Mouse (Mus musculus): Measurements from ENCODE around the gene Hist1h3a. TPM values are rescaled to one million over a fixed set of nuclear protein-coding genes. Genes with fewer than 3 reads are reported as not detected.
"Not testable (repeated sequence)": the region's sequence is repeated elsewhere in the genome, so short reads cannot be mapped to it uniquely, and the experiment has no call there.

Gene Hist1h3a
- polyA plus RNA-seq, 1 experiment from 2014 or later, result 3.4 TPM

DNA sequence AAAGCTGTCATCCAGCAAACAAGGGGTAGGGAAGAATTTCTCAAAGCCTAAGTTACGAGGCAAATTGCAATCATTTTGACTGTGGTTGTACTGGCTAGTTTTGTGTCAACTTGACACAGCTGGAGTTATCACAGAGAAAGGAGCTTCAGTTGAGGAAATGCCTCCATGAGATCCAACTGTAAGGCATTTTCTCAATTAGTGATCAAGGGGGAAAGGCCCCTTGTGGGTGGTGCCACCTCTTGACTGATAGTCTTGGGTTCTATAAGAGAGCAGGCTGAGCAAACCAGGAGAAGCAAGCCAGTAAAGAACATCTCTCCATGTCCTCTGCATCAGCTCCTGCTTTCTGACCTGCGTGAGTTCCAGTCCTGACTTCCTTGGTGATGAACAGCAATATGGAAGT is 7.4 kb upstream of the Hist1h3a start, which contains the start of gene Trim38:
TSS of gene Trim38 (plus strand) at position 301 of the 400 bp plus-strand sequence.
- H3K9ac ChIP-seq (ENCODE audit: low read depth, low read length); ATAC-seq (ENCODE audit: low FRiP score); DNase-seq (ENCODE audit: low spot score); H3K4me3 ChIP-seq (ENCODE audit: low read depth, low read length); H3K27me3 ChIP-seq (ENCODE audit: control insufficient read depth, insufficient read depth, low read length); H3K36me3 ChIP-seq (ENCODE audit: control insufficient read depth, insufficient read depth, low read length); H3K9me3 ChIP-seq (ENCODE audit: control insufficient read depth, low read length); H3K4me2 ChIP-seq (replicated peaks; ENCODE audit: low read depth, low read length); H3K27ac ChIP-seq (ENCODE audit: low read depth, low read length); H3K4me1 ChIP-seq (replicated peaks; ENCODE audit: control insufficient read depth, insufficient read depth, low read length): not testable (repeated sequence)
- WGBS, result 90% methylated on average over 2 of the region's 2 CpGs

GRCm38 (mm10) chr13:23768834-23769397 is 6.7 kb upstream of the Hist1h3a start:
- ATAC-seq (ENCODE audit: low FRiP score), result no peak
- Histone ChIP-seq H3K9me3 (ENCODE audit: control insufficient read depth, low read length) (no peaks in the 10 kb centered on the region), H3K27me3 (ENCODE audit: control insufficient read depth, insufficient read depth, low read length) (no peaks in the 10 kb centered on the region), H3K4me3 (ENCODE audit: low read depth, low read length) (no peak overlapping the region), H3K4me2 (replicated peaks; ENCODE audit: low read depth, low read length) (no peak overlapping the region), H3K36me3 (ENCODE audit: control insufficient read depth, insufficient read depth, low read length) (no peaks in the 10 kb centered on the region), H3K27ac (ENCODE audit: low read depth, low read length) (no peak overlapping the region), H3K4me1 (replicated peaks; ENCODE audit: control insufficient read depth, insufficient read depth, low read length) (0 out of 2 replicates have a peak, but pooled peaks cover 3% of the 10 kb centered on the region), H3K9ac (ENCODE audit: low read depth, low read length) (no peak overlapping the region)
- no peak for DNase-seq (ENCODE audit: low spot score)
- WGBS, result 59% methylated on average over 5 of the region's 5 CpGs

GRCm38 (mm10) chr13:23766772-23767171 is 4.6 kb upstream of the Hist1h3a start:
- H3K36me3 ChIP-seq (ENCODE audit: control insufficient read depth, insufficient read depth, low read length), result no peaks in the 10 kb centered on the region

GRCm38 (mm10) chr13:23765172-23765513 is 3.0 kb upstream of the Hist1h3a start:
- Histone ChIP-seq H3K4me3 (ENCODE audit: low read depth, low read length) (no peak overlapping the region), H3K27me3 (ENCODE audit: control insufficient read depth, insufficient read depth, low read length) (no peaks in the 10 kb centered on the region), H3K27ac (ENCODE audit: low read depth, low read length) (no peak overlapping the region), H3K9ac (ENCODE audit: low read depth, low read length) (no peak overlapping the region), H3K4me2 (replicated peaks; ENCODE audit: low read depth, low read length) (no peak overlapping the region), H3K4me1 (replicated peaks; ENCODE audit: control insufficient read depth, insufficient read depth, low read length) (peaks cover 3% of the 10 kb centered on the region; the same call in 1 of the 2 replicates), H3K36me3 (ENCODE audit: control insufficient read depth, insufficient read depth, low read length) (no peaks in the 10 kb centered on the region), H3K9me3 (ENCODE audit: control insufficient read depth, low read length) (no peaks in the 10 kb centered on the region)
- ATAC-seq (ENCODE audit: low FRiP score), result no peak
- DNase-seq (ENCODE audit: low spot score), result no peak
- 88% methylated on average over 1 of the region's 1 CpGs for WGBS

More at GRCm38 (mm10) chr13:23766772-23767171, 4.6 kb upstream of the Hist1h3a start:
- H3K9me3 ChIP-seq (ENCODE audit: control insufficient read depth, low read length), result no peaks in the 10 kb centered on the region
- H3K4me1 ChIP-seq (replicated peaks; ENCODE audit: control insufficient read depth, insufficient read depth, low read length), result 0 out of 2 replicates have a peak, but pooled peaks cover 3% of the 10 kb centered on the region
- H3K4me3 ChIP-seq (ENCODE audit: low read depth, low read length), result no peak overlapping the region
- ATAC-seq (ENCODE audit: low FRiP score) (no peak), DNase-seq (ENCODE audit: low spot score) (no peak)
- H3K4me2 ChIP-seq (replicated peaks; ENCODE audit: low read depth, low read length), result no peak overlapping the region
- no peaks in the 10 kb centered on the region for H3K27me3 ChIP-seq (ENCODE audit: control insufficient read depth, insufficient read depth, low read length)
- H3K27ac ChIP-seq (ENCODE audit: low read depth, low read length), result no peak overlapping the region
- no peak overlapping the region for H3K9ac ChIP-seq (ENCODE audit: low read depth, low read length)

DNA sequence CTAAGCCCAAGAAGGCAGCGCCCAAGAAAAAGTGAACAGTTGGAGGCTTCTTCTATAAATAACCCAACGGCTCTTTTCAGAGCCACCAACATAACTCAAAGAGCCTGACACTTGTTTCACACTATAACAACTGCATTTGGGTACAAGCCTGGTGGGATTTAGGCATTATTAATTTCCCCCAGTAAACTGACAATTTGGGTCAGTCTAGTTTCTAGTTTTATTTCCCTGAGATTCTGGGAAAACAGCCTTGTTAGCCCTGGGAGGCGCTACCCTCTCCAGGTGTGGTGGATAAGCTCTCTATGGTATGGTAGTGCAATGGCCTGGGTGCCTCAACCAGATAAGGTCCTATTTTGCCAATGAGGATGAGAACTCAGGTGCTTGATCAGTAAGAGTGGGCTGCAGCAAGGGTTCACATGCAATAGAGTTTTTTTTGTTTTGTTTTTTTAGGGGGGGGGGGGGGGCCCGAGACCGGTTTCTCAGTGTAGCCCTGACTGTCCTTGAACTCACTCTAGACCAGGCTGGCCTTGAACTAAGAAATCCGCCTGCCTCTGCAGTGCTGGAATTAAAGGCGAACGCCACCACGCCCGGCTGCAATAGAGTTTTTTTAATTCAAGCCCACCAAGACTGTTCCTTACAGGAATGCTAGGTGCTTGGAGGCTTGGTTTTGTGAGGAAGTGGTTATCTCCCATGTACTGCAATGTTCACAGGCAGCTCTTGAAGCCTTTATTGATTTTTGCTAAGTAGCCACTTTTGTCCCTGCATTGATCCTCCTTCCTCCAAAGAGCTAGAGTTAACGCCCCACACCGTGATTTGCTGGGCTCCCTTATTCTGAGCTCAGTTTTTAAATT is 2.4 kb upstream of the Hist1h3a start:
- Histone ChIP-seq H3K4me1 (replicated peaks; ENCODE audit: control insufficient read depth, insufficient read depth, low read length) (peaks cover 5% of the 10 kb centered on the region; the same call in 1 of the 2 replicates), H3K4me2 (replicated peaks; ENCODE audit: low read depth, low read length) (peak overlapping the region; percentile 89), H3K27ac (ENCODE audit: low read depth, low read length) (no peak overlapping the region; the same call in 1 of the 2 replicates), H3K9me3 (ENCODE audit: control insufficient read depth, low read length) (no peaks in the 10 kb centered on the region), H3K4me3 (ENCODE audit: low read depth, low read length) (peak overlapping the region; percentile 57), H3K36me3 (ENCODE audit: control insufficient read depth, insufficient read depth, low read length) (no peaks in the 10 kb centered on the region), H3K9ac (ENCODE audit: low read depth, low read length) (peak overlapping the region; percentile 82), H3K27me3 (ENCODE audit: control insufficient read depth, insufficient read depth, low read length) (no peaks in the 10 kb centered on the region)
- ATAC-seq (ENCODE audit: low FRiP score), result no peak
- WGBS, result 35% methylated on average over 12 of the region's 12 CpGs
- DNase-seq (ENCODE audit: low spot score), result no peak

GRCm38 (mm10) chr13:23763586-23764323 is 1.6 kb upstream of the Hist1h3a start, which contains the start of gene Hist1h1a:
Gene Hist1h1a, plus strand, starts transcription at chr13:23763666.
- DNase-seq (ENCODE audit: low spot score) (peak; percentile 92), ATAC-seq (ENCODE audit: low FRiP score) (peak; percentile 69)
- Histone ChIP-seq H3K27ac (ENCODE audit: low read depth, low read length) (peak within 1 kb of the TSS; percentile 83), H3K4me3 (ENCODE audit: low read depth, low read length) (peak within 1 kb of the TSS; percentile 57), H3K9ac (ENCODE audit: low read depth, low read length) (peak within 1 kb of the TSS; percentile 82), H3K36me3 (ENCODE audit: control insufficient read depth, insufficient read depth, low read length) (no peaks in the 10 kb centered on the region), H3K4me1 (replicated peaks; ENCODE audit: control insufficient read depth, insufficient read depth, low read length) (peaks cover 5% of the 10 kb centered on the region; the same call in 1 of the 2 replicates), H3K4me2 (replicated peaks; ENCODE audit: low read depth, low read length) (peak within 1 kb of the TSS; percentile 89), H3K9me3 (ENCODE audit: control insufficient read depth, low read length) (no peaks in the 10 kb centered on the region), H3K27me3 (ENCODE audit: control insufficient read depth, insufficient read depth, low read length) (no peaks in the 10 kb centered on the region)
- 4% methylated on average over 34 of the region's 34 CpGs for WGBS

DNA sequence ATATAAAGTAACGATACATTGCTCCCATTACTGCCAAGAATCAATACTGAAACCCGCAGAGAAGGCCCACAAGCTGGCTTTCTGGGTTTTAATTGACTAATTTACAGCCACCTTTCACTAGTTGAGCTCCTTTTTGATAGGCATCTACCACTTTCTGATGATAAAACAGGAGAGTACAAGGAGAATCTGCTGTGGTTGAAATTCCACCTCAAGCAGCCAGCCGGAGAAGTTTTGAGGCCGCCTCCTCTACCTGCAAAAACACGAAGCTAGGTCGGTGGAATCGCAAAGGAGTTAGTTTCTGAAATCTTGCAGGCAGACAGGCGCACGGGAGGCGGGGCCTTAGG is 1.0 kb upstream of the Hist1h3a start:
- Histone ChIP-seq H3K36me3 (ENCODE audit: control insufficient read depth, insufficient read depth, low read length) (no peaks in the 10 kb centered on the region), H3K4me1 (replicated peaks; ENCODE audit: control insufficient read depth, insufficient read depth, low read length) (peaks cover 5% of the 10 kb centered on the region; the same call in 1 of the 2 replicates), H3K4me2 (replicated peaks; ENCODE audit: low read depth, low read length) (peak overlapping the region; percentile 89), H3K27ac (ENCODE audit: low read depth, low read length) (peak overlapping the region; percentile 83), H3K9me3 (ENCODE audit: control insufficient read depth, low read length) (no peaks in the 10 kb centered on the region), H3K9ac (ENCODE audit: low read depth, low read length) (peak overlapping the region; percentile 45; the same call in 1 of the 2 replicates), H3K4me3 (ENCODE audit: low read depth, low read length) (peak overlapping the region; percentile 57), H3K27me3 (ENCODE audit: control insufficient read depth, insufficient read depth, low read length) (no peaks in the 10 kb centered on the region)
- no peak for ATAC-seq (ENCODE audit: low FRiP score)
- no peak for DNase-seq (ENCODE audit: low spot score)
- under 1% methylated on average over 10 of the region's 10 CpGs for WGBS

- Histone ChIP-seq H3K36me3 (ENCODE audit: control insufficient read depth, insufficient read depth, low read length) (no peaks in the 10 kb centered on the region), H3K4me1 (replicated peaks; ENCODE audit: control insufficient read depth, insufficient read depth, low read length) (peaks cover 8% of the 10 kb centered on the region; the same call in 1 of the 2 replicates), H3K4me3 (ENCODE audit: low read depth, low read length) (peak within 1 kb of the TSS; percentile 35), H3K9me3 (ENCODE audit: control insufficient read depth, low read length) (no peaks in the 10 kb centered on the region), H3K4me2 (replicated peaks; ENCODE audit: low read depth, low read length) (peak within 1 kb of the TSS; percentile 46), H3K9ac (ENCODE audit: low read depth, low read length) (peak within 1 kb of the TSS; percentile 34; the same call in 1 of the 2 replicates), H3K27me3 (ENCODE audit: control insufficient read depth, insufficient read depth, low read length) (no peaks in the 10 kb centered on the region), H3K27ac (ENCODE audit: low read depth, low read length) (peak within 1 kb of the TSS; percentile 83)
- ATAC-seq (ENCODE audit: low FRiP score), result peak; percentile 77
- peak; percentile 98 for DNase-seq (ENCODE audit: low spot score)
- under 1% methylated on average over 61 of the region's 72 CpGs for WGBS
These were observed 968 bp downstream of the Hist1h3a start, which contains the start of gene Hist1h4a for GRCm38 (mm10) chr13:23760972-23761864. Gene Hist1h4a, minus strand, starts transcription at chr13:23761230.
